Mouse (Mus musculus) olfactory bulb, adult 2 months (tissue): ENCODE measurements around the gene Dppa2.

Experiments used
- CTCF ChIP-seq: fragments of 200-500 bp; IDR thresholded peaks from 2 replicates; pipeline ENCODE4 v1.5.1; 2012; ENCODE audit warnings: low read depth, mild to moderate bottlenecking, low read length, moderate library complexity; ENCODE audit not compliant: insufficient read depth
- POLR2A ChIP-seq: fragments of 200-500 bp; IDR thresholded peaks from 2 replicates; pipeline ENCODE4 v1.6.1; 2012; ENCODE audit warnings: mild to moderate bottlenecking, low read depth, low read length, moderate library complexity; ENCODE audit not compliant: insufficient read depth

DNA sequence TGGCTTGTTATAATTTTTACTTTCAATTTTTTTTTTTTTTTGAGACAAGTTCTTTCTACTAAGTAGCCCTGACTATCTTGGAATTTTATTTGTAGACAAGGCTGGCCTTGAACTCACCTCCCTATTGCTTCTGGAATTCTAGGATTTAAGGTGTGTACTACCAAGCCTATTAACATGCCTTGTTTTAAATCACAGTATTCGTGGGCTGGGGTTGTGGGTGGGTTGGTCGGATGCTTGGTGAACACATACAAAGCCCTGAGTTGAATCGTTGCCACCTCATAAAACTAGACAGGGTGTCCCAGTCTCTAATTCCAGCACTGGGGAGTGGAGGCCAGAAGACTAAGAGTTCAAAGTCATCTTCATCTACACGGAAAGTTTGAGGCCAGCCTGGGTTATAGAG is 31.6 kb downstream of the Dppa2 start:
- TF ChIP-seq POLR2A: no peak
- TF ChIP-seq CTCF: no peak
